Mouse (Mus musculus) intestine, postnatal 0 days (tissue): Measurements from ENCODE around the gene C530025M09Rik. TPM values are rescaled to one million over a fixed set of nuclear protein-coding genes. Genes with fewer than 3 reads are reported as not detected.
A peak's percentile ranks its signal among the peaks of the same experiment; 100 is the strongest.

Experiments used
- ATAC-seq: fragments of 200-750 bp; cut with Nextera tagmentation; 2 replicates; pipeline ENCODE4 v1.8.0; 2017; ENCODE audit warnings: mild to moderate bottlenecking, moderate TSS enrichment, moderate library complexity
- H3K27ac ChIP-seq: fragments of 300-500 bp; sonication (generic); 2 replicates; pipeline ENCODE4 v1.5.1; 2014; ENCODE audit warnings: mild to moderate bottlenecking, low read depth, low read length, moderate library complexity
- H3K27me3 ChIP-seq: fragments of 300-500 bp; sonication (generic); replicated peaks from 2 replicates; pipeline ENCODE4 v1.6.1; 2014; ENCODE audit warnings: low read length, mixed read lengths; ENCODE audit not compliant: control insufficient read depth, insufficient read depth
- H3K36me3 ChIP-seq: fragments of 300-500 bp; sonication (generic); 2 replicates; pipeline ENCODE4 v1.6.1; 2014; ENCODE audit warnings: mild to moderate bottlenecking, moderate library complexity; ENCODE audit not compliant: control insufficient read depth, insufficient read depth
- H3K4me1 ChIP-seq: fragments of 300-500 bp; sonication (generic); replicated peaks from 2 replicates; pipeline ENCODE4 v1.6.1; 2014; ENCODE audit warnings: antibody characterized with exemption, low read length, mixed read lengths; ENCODE audit not compliant: control insufficient read depth, insufficient read depth
- H3K4me2 ChIP-seq: fragments of 300-500 bp; sonication (generic); replicated peaks from 2 replicates; pipeline ENCODE4 v1.6.1; 2014; ENCODE audit warnings: low read depth, mild to moderate bottlenecking, moderate library complexity
- H3K4me3 ChIP-seq: fragments of 300-500 bp; sonication (generic); 2 replicates; pipeline ENCODE4 v1.5.1; 2014; ENCODE audit warnings: low read depth, low read length
- H3K9ac ChIP-seq: fragments of 300-500 bp; sonication (generic); 2 replicates; pipeline ENCODE4 v1.6.1; 2014; ENCODE audit warnings: mild to moderate bottlenecking, low read depth, low read length
- H3K9me3 ChIP-seq: fragments of 300-500 bp; sonication (generic); 2 replicates; pipeline ENCODE4 v1.6.1; 2016; ENCODE audit warnings: mixed run types; ENCODE audit not compliant: control insufficient read depth
- CTCF ChIP-seq: sonication (generic); IDR thresholded peaks from 2 replicates; pipeline ENCODE4 v1.5.1; 2016; ENCODE audit warnings: low read depth, mild to moderate bottlenecking, control low read depth, antibody characterized with exemption, moderate library complexity
- WGBS: fragments of 180-500 bp; shearing (Covaris S2); extraction: QIAGEN DNeasy Blood & Tissue Kit; methylation state at CpG from one replicate; pipeline ENCODE4 v1.1.7; 2014; 5-methylcytosine and 5-hydroxymethylcytosine counted together
- polyA plus RNA-seq: library from polyadenylated mRNA; unstranded; fragments of >200 nt; fragmentation: Nextera tagmentation; extraction: Ambion mirVana; gene quantifications from 2 replicates; pipeline ENCODE4 v1.2.1, GENCODE M21; 2015

Gene C530025M09Rik
- polyA plus RNA-seq, 1 experiment from 2014 or later = 0.35 TPM

- Histone ChIP-seq H3K4me1 (no peaks in the 10 kb centered on the region), H3K36me3 (no peaks in the 10 kb centered on the region), H3K9ac (no peak overlapping the region), H3K27ac (no peak overlapping the region), H3K4me2 (no peak overlapping the region), H3K27me3 (peaks cover 30% of the 10 kb centered on the region), H3K4me3 (no peak overlapping the region), H3K9me3 (no peaks in the 10 kb centered on the region)
- WGBS = 3% methylated on average over 5 of the region's 5 CpGs
- no peak for TF ChIP-seq CTCF
- no peak for ATAC-seq
Observed at GRCm38 (mm10) chr2:149832301-149832700, 1.3 kb upstream of the C530025M09Rik start.

- Histone ChIP-seq H3K9me3 (no peaks in the 10 kb centered on the region), H3K9ac (no peak overlapping the region), H3K27me3 (peaks cover 30% of the 10 kb centered on the region), H3K27ac (no peak overlapping the region), H3K4me1 (no peaks in the 10 kb centered on the region), H3K4me3 (peak overlapping the region; percentile 40), H3K4me2 (peak overlapping the region; percentile 66), H3K36me3 (no peaks in the 10 kb centered on the region)
- 2% methylated on average over 29 of the region's 29 CpGs for WGBS
- ATAC-seq = no peak
- peak; percentile 4; the same call in 1 of the 2 replicates for TF ChIP-seq CTCF
Observed at GRCm38 (mm10) chr2:149831459-149832245, 639 bp upstream of the C530025M09Rik start.

GRCm38 (mm10) chr2:149829955-149830535 is 968 bp downstream of the C530025M09Rik start:
- H3K9me3 ChIP-seq = no peaks in the 10 kb centered on the region
- peak overlapping the region; percentile 66 for H3K4me2 ChIP-seq
- no peaks in the 10 kb centered on the region for H3K36me3 ChIP-seq
- no peaks in the 10 kb centered on the region for H3K4me1 ChIP-seq
- H3K27me3 ChIP-seq = peaks cover 30% of the 10 kb centered on the region
- WGBS = 3% methylated on average over 26 of the region's 26 CpGs
- no peak overlapping the region for H3K9ac ChIP-seq
- no peak for ATAC-seq
- no peak overlapping the region for H3K27ac ChIP-seq
- TF ChIP-seq CTCF = no peak
- H3K4me3 ChIP-seq = peak overlapping the region; percentile 40

GRCm38 (mm10) chr2:149828911-149829310 is 2.1 kb downstream of the C530025M09Rik start, which contains the start of gene Syndig1:
Syndig1 (plus strand) TSS chr2:149829211.
- Histone ChIP-seq H3K9me3 (no peaks in the 10 kb centered on the region), H3K27ac (no peak within 1 kb of the TSS), H3K4me2 (peak within 1 kb of the TSS; percentile 66), H3K4me3 (peak within 1 kb of the TSS; percentile 40; the same call in 1 of the 2 replicates), H3K36me3 (no peaks in the 10 kb centered on the region), H3K9ac (no peak within 1 kb of the TSS), H3K4me1 (no peaks in the 10 kb centered on the region), H3K27me3 (peaks cover 30% of the 10 kb centered on the region)
- no peak for ATAC-seq
- no peak for TF ChIP-seq CTCF
- 60% methylated on average over 2 of the region's 2 CpGs for WGBS

GRCm38 (mm10) chr2:149820201-149820600 is 10.8 kb downstream of the C530025M09Rik start:
- no peak for TF ChIP-seq CTCF
- no peaks in the 10 kb centered on the region for H3K9me3 ChIP-seq
- no peaks in the 10 kb centered on the region for H3K36me3 ChIP-seq
- ATAC-seq = no peak
- no peak overlapping the region for H3K4me2 ChIP-seq
- no peak overlapping the region for H3K9ac ChIP-seq
- H3K27ac ChIP-seq = no peak overlapping the region
- H3K4me3 ChIP-seq = no peak overlapping the region
- H3K4me1 ChIP-seq = no peaks in the 10 kb centered on the region
- no peaks in the 10 kb centered on the region for H3K27me3 ChIP-seq
- WGBS = 32% methylated on average over 2 of the region's 2 CpGs

GRCm38 (mm10) chr2:149819751-149820150 is 11.3 kb downstream of the C530025M09Rik start:
- no peak for ATAC-seq
- WGBS = 86% methylated on average over 3 of the region's 3 CpGs

More at GRCm38 (mm10) chr2:149819751-149820150, 11.3 kb downstream of the C530025M09Rik start:
- no peaks in the 10 kb centered on the region for H3K4me1 ChIP-seq
- no peak for TF ChIP-seq CTCF
- no peak overlapping the region for H3K4me3 ChIP-seq
- no peaks in the 10 kb centered on the region for H3K9me3 ChIP-seq
- H3K4me2 ChIP-seq = no peak overlapping the region
- H3K27ac ChIP-seq = no peak overlapping the region
- no peaks in the 10 kb centered on the region for H3K36me3 ChIP-seq
- no peaks in the 10 kb centered on the region for H3K27me3 ChIP-seq
- no peak overlapping the region for H3K9ac ChIP-seq
